Mouse (Mus musculus): ENCODE results near the gene Cdc42bpg.
A peak's percentile ranks its signal among the peaks of the same experiment; 100 is the strongest.

The Cdc42bpg gene

DNA sequence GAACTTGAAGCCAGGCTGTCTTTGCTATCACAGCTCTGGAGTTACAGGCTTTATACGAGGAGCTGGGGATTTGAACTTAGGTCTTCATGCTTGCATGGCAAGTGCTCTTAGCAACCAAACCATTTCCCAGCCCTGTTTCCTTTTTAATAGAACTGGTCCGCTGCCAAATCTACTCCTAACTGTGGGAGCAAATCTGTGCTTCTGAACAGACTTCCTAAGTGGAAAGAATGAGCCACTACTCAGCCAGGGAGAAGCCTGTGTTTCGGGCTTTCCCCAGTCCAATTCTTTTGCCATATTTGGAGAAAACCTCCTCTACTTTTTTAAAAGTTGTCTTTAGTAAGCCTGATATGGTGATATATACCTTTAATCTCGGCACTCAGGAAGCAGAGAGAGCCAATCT is 33.5 kb upstream of the Cdc42bpg start:
- no peak for TF ChIP-seq GATA4 (IDR thresholded peaks at IDR 0.05; ENCODE audit: insufficient replicate concordance, low read length)

DNA sequence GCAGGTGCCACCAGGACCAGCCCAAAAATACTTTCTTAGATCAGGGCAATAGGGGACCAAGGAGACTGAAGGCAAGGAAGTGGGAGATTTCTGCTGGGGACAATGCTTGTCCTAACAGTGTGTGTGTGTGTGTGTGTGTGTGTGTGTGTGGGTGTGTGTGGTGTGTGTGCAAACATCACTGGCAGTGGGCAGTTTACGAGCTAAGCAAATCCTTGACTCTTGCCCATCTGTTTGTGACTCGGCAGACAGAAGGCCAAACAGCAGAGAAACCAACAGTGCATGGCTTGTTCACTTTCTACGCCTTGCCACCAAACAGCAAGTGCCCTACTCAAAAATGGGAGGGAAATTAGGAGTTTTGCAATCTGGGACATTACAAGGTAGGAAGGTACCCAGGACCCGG is 32.7 kb upstream of the Cdc42bpg start:
- TF ChIP-seq GATA4 (IDR thresholded peaks at IDR 0.05; ENCODE audit: insufficient replicate concordance, low read length) = no peak

DNA sequence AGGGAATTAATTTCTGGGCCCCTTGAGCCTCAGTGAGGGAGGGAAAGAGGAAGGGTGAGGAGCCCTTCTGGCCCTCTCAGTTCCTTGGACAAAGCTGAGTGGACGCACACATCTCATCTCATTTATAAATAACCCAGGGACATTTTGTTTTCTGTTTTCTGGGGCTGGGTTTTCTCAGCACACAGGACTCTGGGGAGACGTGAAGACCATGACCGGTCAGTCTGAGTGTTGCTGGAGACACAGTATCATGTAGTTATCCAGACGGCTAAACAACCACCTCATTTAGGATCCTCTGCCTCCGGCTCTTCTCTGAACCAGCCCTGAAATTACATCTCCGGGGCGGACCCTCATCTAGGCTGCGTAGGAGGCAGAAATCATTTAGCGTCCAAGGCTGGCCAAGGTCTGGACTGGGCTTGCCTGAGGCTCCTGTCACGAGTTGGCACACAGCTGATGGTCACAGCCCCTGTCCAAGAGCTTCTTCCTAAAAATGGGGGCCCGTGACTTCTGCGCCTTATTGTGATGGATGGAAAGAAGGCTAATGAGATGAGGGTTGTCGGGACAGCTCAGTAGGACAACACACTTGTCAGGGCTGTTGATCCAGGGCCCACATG is 32.2 kb upstream of the Cdc42bpg start:
- TF ChIP-seq GATA4 (IDR thresholded peaks at IDR 0.05; ENCODE audit: insufficient replicate concordance, low read length) = no peak

DNA sequence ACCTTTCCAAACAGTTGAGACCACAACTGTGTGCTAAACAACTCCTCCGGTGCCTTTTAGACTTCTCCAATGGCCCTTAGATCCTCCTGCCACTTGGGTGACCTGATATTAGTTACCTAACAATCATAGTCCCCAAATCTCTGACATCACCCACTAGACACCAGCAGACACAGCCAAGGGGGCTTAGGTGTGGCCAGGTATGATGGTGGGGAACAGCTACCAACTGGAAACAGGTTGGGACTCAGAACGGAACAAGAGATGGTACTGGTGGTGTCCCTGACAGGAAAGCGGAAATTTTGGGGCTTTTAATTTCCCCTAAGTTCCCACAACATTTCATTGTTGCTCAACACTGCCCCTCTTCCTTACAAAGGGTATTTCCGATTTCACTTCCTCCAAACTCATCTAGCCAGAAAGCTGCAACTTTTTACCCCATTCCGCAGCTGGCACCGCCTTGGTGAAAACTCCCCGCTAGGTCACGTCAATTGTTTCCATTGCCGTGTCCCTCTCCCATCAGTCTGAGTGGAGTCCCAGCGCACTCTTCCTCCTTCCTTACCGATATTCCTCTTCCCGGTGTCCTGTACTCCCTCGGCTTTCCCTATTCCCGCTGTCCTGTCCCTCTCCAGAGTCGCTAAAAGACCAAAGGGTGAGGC is 30.4 kb upstream of the Cdc42bpg start:
- TF ChIP-seq GATA4 (IDR thresholded peaks at IDR 0.05; ENCODE audit: insufficient replicate concordance, low read length) = no peak

DNA sequence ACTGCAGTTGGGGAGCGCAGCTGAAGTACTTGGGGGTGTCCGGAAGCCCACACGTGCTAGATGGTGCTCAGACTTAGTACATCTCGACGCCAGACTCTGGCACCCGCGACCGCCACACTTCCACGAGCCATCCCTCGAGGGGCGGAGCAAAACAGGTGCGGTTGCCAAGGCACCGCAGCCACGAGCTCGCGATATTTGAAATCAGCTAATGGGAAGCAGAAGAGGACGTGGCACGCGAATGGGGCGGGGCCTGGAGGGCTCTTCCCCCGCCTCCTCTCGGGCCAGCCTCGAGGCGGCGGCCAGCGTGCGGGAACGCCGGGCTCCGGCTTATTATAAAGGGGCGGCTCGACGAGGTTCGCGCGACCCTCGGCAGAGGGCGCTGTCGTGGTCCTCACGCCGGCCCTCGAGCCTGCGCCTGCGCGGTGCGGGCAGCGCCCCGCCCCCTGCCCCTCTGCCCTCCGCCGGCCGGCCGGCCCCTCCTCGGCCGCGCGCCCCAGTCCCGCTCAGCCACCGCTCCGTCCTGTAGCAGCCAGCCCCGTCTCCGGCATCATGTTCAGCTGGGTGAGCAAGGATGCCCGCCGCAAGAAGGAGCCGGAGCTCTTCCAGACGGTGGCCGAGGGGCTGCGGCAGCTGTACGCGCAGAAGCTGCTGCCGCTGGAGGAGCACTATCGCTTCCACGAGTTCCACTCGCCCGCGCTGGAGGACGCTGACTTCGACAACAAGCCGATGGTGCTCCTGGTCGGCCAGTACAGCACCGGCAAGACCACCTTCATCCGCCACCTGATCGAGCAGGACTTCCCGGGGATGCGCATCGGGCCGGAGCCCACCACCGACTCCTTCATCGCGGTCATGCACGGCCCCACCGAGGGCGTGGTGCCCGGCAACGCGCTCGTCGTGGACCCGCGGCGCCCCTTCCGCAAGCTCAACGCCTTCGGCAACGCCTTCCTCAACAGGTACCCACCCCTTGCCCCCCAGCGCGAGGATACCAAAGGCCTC is 29.5 kb upstream of the Cdc42bpg start, which contains the start of gene Ehd1:
Ehd1 (plus strand) TSS at position 300 of the 996 bp plus-strand sequence.
- no peak; the same call in 1 of the 2 replicates for TF ChIP-seq GATA4 (IDR thresholded peaks at IDR 0.05; ENCODE audit: insufficient replicate concordance, low read length)

DNA sequence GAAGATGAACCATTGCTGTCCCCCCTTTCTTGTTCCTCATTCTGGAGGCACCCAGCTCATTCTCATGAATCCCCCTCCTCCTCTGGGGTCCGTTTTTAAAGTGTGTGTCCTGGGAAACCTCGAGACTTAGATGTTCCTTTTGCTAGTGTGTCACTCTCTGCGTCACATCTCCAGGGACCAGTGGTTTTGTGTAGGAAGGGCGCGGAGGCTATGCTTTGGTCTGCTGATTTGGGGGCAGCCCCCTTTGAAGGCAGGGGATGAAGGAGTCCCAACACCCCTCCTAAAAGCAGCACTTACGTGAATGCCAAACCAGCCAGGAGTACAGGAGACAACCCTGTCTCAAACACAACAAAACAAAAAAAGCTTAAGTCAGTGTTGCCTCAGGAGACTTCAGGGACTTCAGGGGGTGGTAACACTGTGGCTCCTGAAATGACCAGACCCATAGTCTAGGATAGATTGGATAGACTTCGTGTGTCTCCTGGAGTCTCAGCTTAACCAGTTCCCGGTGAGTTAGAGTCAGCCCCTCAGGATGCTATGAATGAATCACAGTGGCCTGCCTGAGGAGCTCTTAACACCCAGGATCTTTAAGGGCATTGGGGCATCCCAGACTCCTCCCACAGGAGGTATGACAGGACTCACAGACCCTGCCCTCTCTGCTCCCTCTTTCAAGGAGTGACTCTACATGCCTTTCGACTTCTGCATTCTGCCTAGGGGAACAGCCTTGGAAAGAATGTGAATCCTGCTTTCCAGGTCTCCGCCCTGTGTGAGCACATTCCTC is 28.4 kb upstream of the Cdc42bpg start:
- TF ChIP-seq GATA4 (IDR thresholded peaks at IDR 0.05; ENCODE audit: insufficient replicate concordance, low read length) = no peak

DNA sequence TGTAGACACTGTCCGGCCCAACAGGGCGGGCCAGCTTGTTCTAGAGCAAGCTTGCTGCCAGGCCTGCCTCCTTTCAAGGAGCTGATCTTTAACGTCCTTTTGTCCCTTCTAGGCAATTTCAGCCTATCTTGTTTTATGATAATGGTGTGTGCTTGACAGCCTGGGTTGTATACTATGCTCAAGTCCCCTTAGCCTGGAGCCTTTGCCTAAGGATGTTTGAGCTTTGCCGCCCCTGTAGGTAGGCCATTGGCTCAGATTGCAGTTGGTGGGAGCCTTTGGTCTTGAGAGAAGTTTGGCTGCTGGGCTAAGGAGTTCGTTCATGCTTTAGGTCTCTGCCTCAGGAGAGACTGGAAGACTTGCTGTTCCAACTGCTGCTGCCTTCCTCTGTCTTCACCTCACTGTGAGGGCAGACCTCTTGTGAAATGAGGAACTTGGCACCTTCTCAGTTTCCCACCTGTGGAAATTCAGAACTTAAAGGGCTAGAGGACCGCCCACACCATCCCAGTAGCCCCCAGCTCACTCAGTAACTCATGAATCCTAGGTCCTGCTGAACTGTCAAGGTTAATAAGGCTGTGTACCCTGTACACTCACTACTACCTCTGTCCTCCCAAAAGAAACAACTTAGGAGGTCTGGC is 27.7 kb upstream of the Cdc42bpg start:
- no peak for TF ChIP-seq GATA4 (IDR thresholded peaks at IDR 0.05; ENCODE audit: insufficient replicate concordance, low read length)

DNA sequence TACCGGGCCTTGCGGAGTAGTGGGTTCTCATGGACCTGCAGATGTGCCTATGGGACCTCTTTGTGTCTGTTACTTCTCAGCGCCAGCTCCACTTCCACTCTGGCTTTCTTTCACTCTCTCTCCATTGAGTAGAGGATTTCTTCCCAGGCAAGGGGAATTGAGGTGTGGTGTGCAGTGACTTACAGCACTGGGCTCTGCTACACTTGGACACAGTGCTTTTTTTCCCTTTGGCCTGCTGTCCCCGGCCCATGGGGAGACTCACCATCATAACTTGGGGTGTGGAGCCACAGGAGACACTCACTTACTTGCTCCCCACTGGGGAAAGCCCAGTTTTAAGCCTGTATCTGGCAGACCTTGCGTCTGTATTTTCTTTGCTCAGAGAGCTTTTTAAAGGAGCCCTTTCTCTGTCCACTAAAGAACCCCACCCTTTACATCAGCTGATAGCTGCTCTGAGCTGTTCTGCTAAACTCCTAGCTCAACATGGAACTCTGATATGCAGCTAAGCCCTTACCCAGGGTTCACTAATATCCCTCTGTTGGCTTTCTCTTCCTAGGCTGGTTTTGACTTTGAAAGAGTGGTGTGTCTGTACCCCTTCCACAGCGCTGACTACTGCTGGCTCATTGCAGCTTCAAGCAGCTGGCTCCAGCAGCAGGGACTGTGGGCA is 26.6 kb upstream of the Cdc42bpg start:
- no peak for TF ChIP-seq GATA4 (IDR thresholded peaks at IDR 0.05; ENCODE audit: insufficient replicate concordance, low read length)

DNA sequence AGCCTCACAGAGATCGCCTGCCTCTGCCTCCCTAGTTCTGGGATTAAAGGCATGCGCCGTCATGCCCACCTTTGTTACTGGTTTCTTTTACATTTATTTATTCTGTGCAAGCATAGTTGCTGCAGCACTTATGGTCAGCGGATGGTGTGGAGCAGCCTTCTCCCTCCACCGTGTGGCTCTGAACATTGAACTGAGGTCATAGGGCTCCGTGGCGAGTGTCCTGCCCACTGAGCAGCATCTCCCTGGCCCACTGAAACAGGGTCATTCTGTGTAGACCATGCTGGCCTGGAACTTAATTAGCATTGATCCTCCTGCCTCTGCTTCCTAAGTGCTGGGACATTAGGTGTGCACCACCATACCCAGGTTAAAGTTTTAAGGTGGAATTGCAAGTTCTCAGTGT is 25.7 kb upstream of the Cdc42bpg start:
- TF ChIP-seq GATA4 (IDR thresholded peaks at IDR 0.05; ENCODE audit: insufficient replicate concordance, low read length) = no peak

DNA sequence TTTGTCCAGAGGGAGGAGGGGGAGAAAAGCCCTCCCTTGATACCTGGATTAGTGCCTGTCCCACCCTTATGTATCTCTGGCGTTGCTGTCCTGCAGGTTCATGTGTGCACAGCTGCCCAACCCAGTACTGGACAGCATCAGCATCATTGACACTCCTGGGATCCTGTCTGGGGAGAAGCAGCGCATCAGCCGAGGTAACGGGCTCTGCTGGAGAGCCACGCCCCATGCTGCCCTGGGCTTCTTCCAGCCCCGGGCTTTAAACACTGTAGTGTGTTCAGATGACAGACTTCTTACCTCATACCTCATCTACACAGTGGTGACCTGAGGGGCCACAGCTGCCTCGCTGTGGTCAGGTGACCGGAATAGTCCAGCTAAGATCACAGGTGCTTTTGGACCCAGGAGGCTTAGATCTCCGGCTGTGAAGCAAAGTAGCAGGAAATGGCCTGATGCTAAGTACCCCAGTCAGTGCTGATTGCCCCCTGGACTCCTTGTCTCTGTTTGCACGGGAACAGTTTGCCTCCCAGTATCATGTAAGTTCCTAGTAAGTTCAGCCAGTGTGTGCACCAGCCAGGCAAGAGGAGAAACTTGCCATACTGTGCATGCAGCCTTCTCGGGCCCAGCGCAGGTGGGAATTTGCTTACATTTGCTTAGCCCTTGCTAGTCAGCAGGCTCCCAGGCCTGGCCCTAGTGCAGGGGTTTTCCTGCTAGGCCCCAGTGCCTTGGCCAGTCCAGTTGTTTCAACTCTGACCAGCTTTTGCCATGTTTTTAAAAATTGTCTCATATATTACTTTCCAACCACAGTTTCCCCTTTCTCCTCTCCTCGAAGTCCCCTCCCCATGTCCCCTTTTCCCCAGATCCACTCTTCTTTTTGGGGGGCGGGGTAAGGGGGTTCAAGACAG is 24.9 kb upstream of the Cdc42bpg start:
- no peak for TF ChIP-seq GATA4 (IDR thresholded peaks at IDR 0.05; ENCODE audit: insufficient replicate concordance, low read length)

DNA sequence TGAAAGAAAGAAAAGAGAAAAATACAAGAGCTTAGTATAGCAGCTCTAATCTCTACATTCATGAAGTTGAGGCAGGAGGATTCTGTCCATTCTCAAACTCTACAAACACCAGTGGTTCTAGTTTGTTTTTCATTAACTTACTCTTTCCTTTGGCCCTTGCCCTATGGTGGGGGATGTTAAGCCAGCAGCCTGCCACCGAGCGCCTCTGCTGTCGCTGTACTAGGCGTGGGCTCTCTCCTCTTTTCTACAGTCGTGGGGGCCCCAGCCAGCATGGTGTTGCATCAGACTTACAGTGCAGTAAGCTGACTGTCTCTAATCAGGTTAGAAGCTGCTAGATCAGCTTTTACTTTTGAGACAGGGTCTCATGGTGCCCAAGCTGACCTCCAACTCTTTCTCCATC is 23.3 kb upstream of the Cdc42bpg start:
- no peak for TF ChIP-seq GATA4 (IDR thresholded peaks at IDR 0.05; ENCODE audit: insufficient replicate concordance, low read length)

DNA sequence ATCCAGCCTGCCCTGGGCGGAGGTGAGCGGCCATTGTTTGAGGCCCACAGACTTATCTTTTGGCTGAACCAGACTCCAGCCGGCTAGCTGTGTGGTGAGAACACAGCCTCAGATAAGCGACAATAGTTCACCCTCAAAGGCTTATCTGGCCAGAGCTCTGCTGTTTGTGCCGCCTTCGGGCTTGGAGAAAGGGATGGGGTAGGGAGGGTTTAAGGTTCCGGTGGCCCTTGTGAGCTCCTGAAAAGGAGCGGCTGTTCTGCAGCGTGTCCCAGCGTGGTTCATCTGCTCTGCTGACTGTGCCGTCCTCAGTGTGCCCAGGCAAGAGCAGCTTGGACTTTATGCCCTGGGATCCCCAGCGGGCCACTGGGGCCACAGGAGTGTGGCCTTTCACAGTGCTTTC is 21.8 kb upstream of the Cdc42bpg start:
- peak; percentile 90 for TF ChIP-seq GATA4 (IDR thresholded peaks at IDR 0.05; ENCODE audit: insufficient replicate concordance, low read length)

DNA sequence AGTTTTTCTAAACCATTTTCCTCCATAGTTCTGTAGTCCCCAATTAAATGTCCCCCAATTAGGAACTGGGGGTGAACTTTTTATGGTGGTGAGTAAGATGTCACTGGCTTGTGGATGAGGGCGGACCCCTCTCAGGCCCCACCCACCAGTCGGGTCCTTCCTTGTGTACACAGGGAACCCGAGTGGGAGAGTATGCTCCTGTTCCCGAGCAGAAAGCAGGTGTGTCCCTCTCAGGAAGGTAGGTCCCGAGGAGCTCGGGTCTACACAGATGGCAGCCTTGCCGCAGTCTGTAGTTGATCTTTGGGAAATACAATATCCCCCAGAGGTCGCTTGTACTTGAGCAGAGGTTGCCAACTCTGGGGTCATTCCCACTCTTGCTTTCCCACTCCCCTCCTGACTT is 21.0 kb upstream of the Cdc42bpg start:
- no peak for TF ChIP-seq GATA4 (IDR thresholded peaks at IDR 0.05; ENCODE audit: insufficient replicate concordance, low read length)

Measured in liver, adult (tissue).